Mouse (Mus musculus) megakaryocyte, adult 5-6 weeks (primary cell): Measurements from ENCODE around the gene Aip. TPM values are rescaled to one million over a fixed set of nuclear protein-coding genes. Genes with fewer than 3 reads are reported as not detected.

ENCODE experiments used
- ATAC-seq: 2 replicates; pipeline ENCODE4 v1.8.0; 2016; ENCODE audit warnings: mild to moderate bottlenecking, inconsistent platforms; ENCODE audit not compliant: poor library complexity, severe bottlenecking
- total RNA-seq, 2 experiments: library from RNA; stranded (forward) in 1 of 2; stranded (reverse) in 1 of 2; fragments of 153-499, 151-499 nt in 1 of 2; fragments of 221-1000, 200-1000 nt in 1 of 2; gene quantifications; 2 replicates each; pipeline versions ENCODE4 v1.2.3 to v1.2.4; 2015 to 2017

Gene Aip
- total RNA-seq, 2 experiments from 2014 or later: 72.5 to 139 TPM

DNA sequence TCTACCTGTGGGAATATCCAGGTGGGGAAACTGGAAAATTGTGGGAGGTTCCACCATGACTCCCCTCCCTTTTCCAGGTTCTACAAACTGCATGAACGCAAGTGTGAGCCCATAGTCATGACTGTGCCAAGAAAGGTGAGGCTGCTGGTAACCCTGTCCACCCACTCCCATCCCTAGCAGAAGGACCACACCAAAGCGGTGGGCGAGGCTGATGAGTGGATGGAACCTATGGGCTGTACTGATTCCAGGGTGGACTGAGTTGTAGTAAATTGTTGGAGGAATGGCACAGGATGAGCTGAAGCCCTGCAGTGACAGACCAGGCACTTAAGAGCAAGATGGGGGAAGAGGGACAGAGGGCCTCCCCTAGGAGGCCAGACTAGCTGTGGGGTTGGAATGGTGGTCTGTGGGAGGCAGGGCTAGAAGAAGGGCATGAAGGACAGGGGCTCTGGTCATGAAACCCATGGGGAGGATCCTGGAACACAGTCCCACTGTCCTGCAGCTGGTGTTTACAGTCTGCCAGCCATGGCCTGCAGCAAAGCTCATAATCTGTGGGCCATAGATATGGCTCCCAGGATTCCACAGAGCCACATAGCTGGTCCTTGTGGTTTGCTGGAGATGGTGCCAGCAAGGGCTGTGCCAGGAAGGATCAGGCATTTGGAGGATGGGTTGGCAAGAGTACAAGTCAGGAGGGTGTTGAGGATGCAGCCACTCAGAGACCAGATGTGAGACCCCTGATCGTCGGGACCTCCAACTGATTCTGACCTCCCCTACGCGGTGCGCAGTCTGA, 27.0 kb upstream of the Aip start:
- ATAC-seq: no peak

GRCm38 (mm10) chr19:4151898-4152297, 26.2 kb upstream of the Aip start:
- no peak for ATAC-seq

DNA sequence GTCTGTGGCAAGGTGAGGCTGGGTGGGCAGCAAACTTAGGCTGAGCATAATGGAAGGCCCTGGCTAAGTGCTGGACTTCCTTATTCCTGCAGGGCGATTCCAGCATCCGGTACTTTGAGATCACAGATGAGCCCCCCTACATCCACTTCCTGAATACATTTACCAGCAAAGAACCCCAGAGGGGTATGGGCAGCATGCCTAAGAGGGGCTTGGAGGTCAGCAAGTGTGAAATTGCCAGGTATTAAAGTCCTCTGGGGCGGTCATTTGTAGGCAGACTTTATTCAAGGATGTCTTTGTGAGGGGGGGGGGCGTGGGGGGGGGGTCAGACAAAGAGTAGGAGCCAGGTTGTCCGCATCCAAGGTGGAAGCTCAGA, 25.8 kb upstream of the Aip start:
- ATAC-seq: no peak

- no peak for ATAC-seq
Observed at GRCm38 (mm10) chr19:4150567-4151487, 25.2 kb upstream of the Aip start.

DNA sequence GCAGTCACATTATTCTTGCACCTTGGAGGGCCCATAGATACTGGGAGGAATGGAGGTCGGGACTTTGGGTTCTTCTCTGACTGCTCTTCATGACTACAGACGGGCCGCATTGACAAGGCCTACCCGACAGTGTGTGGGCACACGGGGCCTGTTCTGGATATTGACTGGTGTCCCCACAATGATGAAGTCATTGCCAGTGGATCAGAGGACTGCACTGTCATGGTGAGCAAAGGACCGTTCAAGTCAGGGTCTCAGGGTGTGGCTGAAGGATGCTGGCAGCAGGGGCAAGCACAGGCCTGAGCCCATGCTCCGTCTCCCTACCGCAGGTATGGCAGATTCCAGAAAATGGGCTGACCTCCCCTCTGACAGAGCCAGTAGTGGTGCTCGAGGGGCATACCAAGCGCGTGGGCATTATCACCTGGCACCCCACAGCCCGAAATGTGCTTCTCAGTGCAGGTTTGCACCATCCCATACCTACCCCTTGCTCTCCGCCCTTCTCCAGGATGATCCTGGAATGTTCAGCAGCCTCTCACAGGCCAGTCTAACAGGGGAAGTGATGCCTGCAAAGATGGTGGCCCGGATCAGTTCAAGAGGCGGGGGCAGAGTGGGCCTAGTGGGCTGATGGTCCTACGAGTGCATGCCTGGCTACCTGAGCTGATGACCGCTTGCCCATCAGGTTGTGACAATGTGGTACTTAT, 24.3 kb upstream of the Aip start:
- no peak for ATAC-seq

DNA sequence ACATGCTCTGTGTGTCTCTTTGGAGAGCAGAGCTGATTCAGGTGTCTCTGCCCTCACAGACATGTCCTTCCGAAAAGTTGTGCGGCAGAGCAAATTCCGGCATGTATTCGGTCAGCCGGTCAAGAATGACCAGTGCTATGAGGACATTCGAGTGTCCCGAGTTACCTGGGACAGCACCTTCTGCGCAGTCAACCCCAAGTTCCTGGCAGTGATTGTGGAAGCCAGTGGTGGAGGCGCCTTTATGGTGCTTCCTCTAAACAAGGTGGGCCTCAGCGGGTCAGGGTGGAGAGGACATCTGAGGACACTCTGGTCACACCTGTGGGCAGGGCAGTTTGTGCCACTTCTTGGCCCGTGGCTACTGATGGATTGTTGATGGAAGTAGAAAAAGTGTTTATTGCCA, 23.6 kb upstream of the Aip start:
- ATAC-seq: no peak

DNA sequence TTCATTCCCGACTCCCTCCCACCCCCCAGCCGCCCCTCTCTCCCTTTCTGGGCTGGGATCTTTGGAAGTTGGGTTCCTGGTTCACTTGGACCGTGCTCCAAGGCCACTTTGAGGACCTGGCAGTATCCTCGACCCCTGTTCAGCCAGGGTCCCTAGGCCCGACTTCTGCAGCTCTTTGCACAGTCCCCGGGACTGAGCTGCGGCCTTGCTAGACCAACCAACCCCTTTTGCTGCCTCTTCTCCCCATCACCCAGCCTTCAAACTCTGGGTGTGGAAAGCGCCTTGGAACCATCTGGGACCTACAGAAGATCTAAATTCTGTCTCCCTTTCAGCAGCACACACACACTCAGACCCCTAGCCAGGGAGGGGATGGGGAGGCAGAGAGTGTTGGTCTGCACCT, 23.2 kb upstream of the Aip start:
- ATAC-seq: no peak

DNA sequence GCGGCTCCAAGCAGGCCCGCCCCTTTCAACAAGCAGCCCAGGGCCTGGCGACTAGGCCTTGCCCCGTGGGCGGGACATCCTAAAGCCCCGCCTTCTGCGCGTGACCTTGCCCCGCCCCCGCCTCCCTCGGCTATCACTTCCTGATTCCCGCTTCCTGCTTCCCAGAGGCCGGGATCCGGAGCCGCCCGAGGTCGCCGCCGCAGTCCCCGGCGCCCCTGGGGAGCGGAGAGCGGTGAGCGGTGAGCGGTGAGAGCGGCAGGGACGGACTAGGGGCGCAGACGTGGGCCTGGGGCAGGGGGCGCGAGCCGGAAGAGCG, 22.8 kb upstream of the Aip start, which contains the start of gene Coro1b:
Coro1b (plus strand) TSS at position 129 of the 316 bp plus-strand sequence.
- ATAC-seq: peak; percentile 92

GRCm38 (mm10) chr19:4147782-4148490, 22.3 kb upstream of the Aip start:
- no peak for ATAC-seq

- ATAC-seq: peak; percentile 20; the same call in 1 of the 2 replicates
Observed at GRCm38 (mm10) chr19:4147022-4147405, 21.4 kb upstream of the Aip start.

DNA sequence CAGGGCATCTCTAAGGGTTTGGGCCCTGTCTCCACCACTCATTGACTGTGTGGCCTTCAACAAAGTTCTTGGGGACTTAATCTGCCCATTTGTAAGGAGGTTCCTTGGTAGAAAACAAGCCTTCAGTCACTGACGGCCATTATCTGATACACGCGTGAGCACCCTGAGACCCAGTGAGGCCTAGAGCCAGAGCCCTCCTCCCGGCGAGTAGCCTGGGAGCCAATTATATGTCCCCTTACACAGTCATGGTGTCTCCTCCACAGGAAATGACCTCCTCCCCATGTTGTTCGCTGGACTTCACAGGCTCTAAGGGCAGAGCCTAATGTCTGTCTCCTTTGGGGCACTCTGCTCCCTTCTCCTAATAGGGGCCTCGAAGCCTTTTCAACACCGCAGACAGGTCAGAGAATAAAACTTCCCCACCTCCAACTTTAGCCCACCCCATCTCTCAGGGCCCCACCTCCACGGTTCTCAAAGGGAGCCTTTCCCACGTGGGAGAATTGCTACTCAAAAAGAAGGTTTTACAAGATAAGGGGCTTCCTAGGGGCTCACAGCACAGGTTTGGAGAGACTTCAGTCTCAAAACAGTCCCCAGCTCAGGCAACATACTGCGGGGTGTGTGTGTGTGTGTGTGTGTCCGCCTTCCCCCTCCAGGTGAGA, 20.8 kb upstream of the Aip start:
- no peak for ATAC-seq

- ATAC-seq: no peak
Observed at GRCm38 (mm10) chr19:4145936-4146335, 20.3 kb upstream of the Aip start.

GRCm38 (mm10) chr19:4144550-4145498, 19.2 kb upstream of the Aip start:
- no peak for ATAC-seq

DNA sequence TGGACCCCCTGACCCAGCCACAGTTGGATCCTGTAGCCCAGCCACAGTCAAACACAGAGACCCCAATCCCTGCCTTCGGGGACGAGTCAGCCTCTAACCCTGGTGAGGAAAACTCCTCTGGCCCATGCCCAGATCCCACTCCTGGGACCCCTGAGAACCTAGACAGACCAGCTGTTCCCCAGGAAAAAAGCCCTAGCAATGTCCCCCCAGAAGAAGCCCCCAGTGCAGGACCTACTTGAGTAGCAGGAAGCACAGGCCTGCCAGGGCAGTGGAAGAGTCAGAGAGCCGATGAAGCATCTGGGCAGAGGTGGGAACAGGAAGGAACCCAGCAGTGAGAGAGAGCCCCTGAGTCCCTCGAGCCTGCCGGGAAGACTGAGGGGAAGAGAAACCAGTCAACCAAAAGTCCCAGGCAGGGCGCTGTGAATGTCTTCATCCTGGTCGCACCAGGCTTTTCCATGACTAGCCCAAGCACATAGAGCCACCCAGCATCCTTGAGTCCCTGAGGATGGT, 18.2 kb upstream of the Aip start, which contains the start of gene Cabp4:
Cabp4 (minus strand) TSS at position 275 of the 510 bp plus-strand sequence.
- no peak for ATAC-seq

- ATAC-seq: no peak
Observed at GRCm38 (mm10) chr19:4142416-4143173, 16.9 kb upstream of the Aip start.

DNA sequence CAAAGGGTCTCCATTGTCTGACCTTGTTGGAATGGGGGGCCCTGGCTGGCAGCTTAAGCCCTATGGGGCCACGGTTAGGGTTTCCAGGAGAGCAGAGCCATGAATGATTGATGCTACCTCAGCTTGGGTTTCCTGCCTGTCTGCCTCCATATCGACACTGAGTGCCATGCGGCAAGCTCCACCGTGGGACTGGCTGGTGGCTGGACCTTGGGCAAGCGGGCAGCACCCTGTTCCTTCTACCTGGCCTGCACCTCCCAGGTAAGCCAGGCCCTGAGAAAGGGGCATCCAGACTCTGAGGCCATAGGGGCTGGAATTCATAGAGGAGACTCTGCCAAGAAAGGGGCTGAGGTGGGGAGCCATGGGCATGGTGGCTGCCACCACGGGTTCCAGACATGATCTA, 14.5 kb upstream of the Aip start:
- ATAC-seq: no peak

- ATAC-seq: no peak
Observed at GRCm38 (mm10) chr19:4139446-4139845, 13.8 kb upstream of the Aip start, which contains the start of gene Gpr152. Gpr152 (plus strand) TSS chr19:4139787.

DNA sequence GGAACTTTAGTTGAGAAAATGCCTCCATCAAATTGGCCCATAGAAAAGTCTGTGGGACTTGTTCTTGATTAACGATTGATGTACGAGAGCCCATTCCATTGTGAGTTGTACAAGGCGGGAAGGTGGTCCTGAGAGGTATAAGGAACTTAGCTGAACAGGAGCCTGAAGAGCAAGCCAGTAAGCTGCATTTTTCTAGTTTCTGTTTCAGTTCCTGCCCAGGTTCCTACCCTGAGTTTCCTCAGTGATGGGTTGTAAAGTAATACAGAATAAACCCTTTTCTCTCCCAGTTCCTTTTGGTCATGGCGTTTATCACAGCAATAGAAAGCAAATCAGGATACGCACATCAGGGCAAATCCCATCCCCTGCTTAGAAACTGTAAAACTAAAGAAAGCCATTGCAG, 12.3 kb upstream of the Aip start:
- ATAC-seq: 0 out of 2 replicates have a peak, but pooled peaks have one; percentile 27
